Mouse (Mus musculus) bone marrow macrophage, adult 2 months (primary cell): ENCODE measurements around the gene Usp54. TPM values are rescaled to one million over a fixed set of nuclear protein-coding genes. Genes with fewer than 3 reads are reported as not detected.

Source experiments
- H3K27ac ChIP-seq: 2 replicates; pipeline ENCODE4 v1.5.1; 2012; ENCODE audit warnings: low read depth, low read length; ENCODE audit not compliant: insufficient read depth
- H3K4me1 ChIP-seq: 2 replicates; pipeline ENCODE4 v1.6.1; 2012; ENCODE audit warnings: low read length; ENCODE audit not compliant: control insufficient read depth, insufficient read depth
- H3K4me3 ChIP-seq: 2 replicates; pipeline ENCODE4 v1.5.1; 2012; ENCODE audit warnings: mild to moderate bottlenecking, low read length, moderate library complexity; ENCODE audit not compliant: insufficient read depth
- CTCF ChIP-seq: IDR thresholded peaks from 2 replicates; pipeline ENCODE4 v1.5.1; 2012; ENCODE audit warnings: low read depth, mild to moderate bottlenecking, low read length, moderate library complexity
- POLR2A ChIP-seq: IDR thresholded peaks from 2 replicates; pipeline ENCODE4 v1.6.1; 2012; ENCODE audit warnings: mild to moderate bottlenecking, low read depth, low read length, borderline replicate concordance
- polyA plus RNA-seq: library from polyadenylated mRNA; stranded (reverse); fragments of >200 nt; gene quantifications from 2 replicates; pipeline ENCODE4 v1.2.4, GENCODE M21; 2012; ENCODE audit not compliant: missing spikeins, insufficient read depth, insufficient read length

The Usp54 gene
- polyA plus RNA-seq, 1 experiment = 3.4 TPM

DNA sequence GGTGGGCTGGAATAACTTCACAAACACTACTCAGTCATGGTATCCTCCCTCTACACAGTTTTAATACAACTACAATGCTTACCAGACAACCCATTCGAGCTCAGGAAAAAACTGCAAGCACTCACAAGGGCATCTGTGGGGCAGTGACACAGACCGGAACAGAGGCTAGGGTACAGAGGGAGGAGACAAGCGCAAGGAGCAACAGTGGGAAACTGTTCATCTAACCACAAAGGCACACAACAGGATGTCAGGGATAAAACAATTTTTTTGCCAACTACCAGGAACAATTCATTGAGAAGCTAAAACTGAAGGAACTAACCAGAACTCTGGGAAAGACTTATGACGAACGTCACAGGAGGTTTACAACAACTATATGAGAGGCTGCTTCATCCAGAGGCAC lies 22.7 kb downstream of the Usp54 start:
- Histone ChIP-seq H3K4me1 (peaks cover 5% of the 10 kb centered on the region; the same call in 1 of the 2 replicates), H3K4me3 (no peak overlapping the region), H3K27ac (no peak overlapping the region)
- TF ChIP-seq CTCF (no peak), POLR2A (no peak)

DNA sequence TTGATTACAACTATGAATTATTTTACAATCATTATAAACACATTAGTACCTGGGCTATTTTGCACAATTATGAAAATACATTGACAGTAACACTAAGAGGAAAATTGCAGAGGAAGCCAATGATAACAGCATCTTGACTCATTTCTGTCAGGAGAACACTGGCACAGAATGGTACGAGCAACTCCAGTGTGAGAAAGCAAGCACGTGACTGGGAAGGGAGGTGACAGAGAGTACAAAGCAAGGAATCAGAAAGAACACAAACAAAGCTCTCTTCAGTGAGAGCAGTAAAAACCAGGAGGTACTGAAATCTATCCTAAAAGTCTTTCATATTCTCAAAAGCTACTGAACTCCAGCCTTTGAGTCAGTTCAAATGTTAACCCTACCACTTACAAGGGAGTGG lies 24.4 kb downstream of the Usp54 start:
- H3K4me1 ChIP-seq = peaks cover 5% of the 10 kb centered on the region; the same call in 1 of the 2 replicates
- no peak overlapping the region for H3K27ac ChIP-seq
- TF ChIP-seq POLR2A = no peak
- no peak for TF ChIP-seq CTCF
- no peak overlapping the region for H3K4me3 ChIP-seq

DNA sequence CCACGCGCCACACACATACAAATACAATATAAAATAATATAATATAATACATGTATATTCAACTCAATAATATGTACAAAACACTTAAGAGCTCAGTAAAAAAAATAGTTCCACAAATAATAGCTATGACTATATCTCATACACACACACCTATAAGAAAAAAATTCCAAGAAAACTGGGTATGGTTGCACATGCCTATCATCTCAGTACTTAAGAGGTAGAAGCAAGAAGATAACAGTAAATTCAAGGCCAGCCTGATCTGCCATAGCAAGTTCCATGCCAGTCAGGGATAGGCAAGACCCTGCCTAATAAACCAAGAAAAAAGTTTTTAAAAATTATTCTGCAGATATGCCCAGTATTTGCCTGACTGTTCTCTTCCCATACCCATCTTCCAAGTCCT lies 25.8 kb downstream of the Usp54 start:
- no peak overlapping the region for H3K27ac ChIP-seq
- no peak for TF ChIP-seq POLR2A
- no peak for TF ChIP-seq CTCF
- H3K4me1 ChIP-seq = peaks cover 5% of the 10 kb centered on the region; the same call in 1 of the 2 replicates
- no peak overlapping the region for H3K4me3 ChIP-seq

DNA sequence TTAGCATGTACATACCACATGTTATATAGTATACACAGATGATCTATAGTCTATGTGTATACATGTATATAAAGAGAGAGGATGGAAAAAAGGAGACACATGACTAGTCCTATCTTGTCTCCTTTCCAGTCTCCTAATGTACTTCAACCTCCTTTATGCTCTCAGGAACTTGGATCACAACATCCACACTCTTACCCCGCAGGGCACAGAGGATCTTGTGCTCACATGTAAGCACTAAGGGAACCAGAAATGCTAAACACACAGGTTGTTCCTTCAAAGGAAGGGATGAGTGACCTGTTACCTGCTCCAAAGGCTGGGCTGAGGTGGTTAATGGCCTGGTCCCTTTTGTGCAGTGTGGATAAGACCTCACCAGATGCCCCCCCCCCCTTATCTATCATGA lies 28.0 kb downstream of the Usp54 start:
- Histone ChIP-seq H3K27ac (no peak overlapping the region), H3K4me3 (no peak overlapping the region), H3K4me1 (no peaks in the 10 kb centered on the region; the same call in 1 of the 2 replicates)

DNA sequence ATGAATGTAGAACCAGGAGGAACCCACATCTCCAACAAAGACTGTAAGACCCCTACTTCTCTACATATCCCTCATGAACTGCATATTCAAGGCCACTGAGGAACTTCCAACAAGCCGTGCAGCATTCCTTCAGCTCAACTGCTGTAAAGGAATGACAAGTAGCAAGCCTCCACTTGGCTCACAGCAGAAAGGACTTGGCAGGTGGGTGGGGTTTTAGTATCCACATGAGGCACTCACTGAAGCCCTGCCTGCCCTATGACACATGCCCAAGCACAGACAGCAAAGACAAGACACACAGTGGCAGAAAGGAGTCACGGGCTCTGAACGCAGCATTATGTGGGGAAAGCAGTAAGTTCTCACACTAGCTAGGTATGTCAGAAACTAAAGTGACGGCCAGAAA lies 30.7 kb downstream of the Usp54 start:
- Histone ChIP-seq H3K4me3 (no peak overlapping the region), H3K4me1 (peaks cover 9% of the 10 kb centered on the region), H3K27ac (no peak overlapping the region)
- TF ChIP-seq CTCF (no peak), POLR2A (no peak)

More for the DNA sequence above, 28.0 kb downstream of the Usp54 start:
- no peak for TF ChIP-seq POLR2A
- TF ChIP-seq CTCF = no peak

DNA sequence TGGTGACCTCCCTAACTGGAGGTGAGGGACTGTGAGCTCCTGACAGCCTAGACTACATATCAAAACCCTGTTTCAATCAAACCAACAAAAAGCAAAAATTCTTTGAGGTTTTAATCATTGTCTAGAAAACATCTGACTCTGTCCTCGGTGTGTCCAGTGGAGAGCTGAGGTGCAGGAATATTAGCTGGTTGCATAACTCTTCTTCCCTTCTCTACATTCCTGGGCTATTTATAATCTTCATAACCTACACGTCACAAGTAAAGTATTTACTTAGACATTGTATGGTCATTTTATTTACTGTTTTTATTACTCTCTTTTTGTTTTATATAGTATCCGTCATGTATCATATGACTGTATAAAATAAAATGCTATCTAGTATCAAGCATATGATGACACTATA lies 31.3 kb downstream of the Usp54 start:
- Histone ChIP-seq H3K27ac (no peak overlapping the region), H3K4me3 (no peak overlapping the region), H3K4me1 (peaks cover 9% of the 10 kb centered on the region)
- no peak for TF ChIP-seq POLR2A
- no peak for TF ChIP-seq CTCF

DNA sequence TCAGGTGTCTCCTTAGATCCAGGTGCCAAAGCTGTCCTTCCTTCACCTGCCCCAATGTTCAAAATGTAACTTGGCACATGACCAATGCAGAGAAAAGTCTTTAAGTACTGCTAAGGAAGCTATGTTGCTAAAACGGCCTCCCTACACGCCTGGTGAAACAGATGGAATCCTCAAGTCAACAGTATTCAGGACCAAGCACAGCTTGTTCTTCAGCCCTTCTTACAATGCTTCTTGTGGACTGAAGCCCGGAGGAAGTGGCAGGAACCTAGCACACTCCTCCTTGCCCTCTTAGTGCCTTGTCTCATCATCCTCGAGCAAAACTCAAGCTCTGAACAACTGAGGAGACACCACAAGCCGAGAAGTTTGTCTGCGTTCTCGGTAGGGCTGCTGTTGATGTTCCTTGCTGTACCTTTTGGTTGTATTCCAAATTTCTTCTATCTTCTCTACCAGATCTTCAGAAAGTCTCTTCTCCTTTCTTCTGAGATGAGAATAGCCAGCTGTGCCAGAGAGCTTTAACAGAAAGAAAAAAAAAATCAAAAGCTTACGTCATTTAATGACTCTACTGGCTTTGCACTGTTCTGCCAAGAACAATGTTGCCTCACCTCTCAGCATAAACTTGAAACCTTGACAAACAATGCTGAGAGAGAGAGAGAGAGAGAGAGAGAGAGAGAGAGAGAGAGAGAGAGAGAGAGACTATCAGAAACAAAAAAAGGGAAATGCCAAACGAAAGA lies 33.3 kb downstream of the Usp54 start:
- TF ChIP-seq CTCF (no peak), POLR2A (no peak)
- Histone ChIP-seq H3K27ac (no peak overlapping the region), H3K4me3 (no peak overlapping the region), H3K4me1 (peaks cover 9% of the 10 kb centered on the region)

DNA sequence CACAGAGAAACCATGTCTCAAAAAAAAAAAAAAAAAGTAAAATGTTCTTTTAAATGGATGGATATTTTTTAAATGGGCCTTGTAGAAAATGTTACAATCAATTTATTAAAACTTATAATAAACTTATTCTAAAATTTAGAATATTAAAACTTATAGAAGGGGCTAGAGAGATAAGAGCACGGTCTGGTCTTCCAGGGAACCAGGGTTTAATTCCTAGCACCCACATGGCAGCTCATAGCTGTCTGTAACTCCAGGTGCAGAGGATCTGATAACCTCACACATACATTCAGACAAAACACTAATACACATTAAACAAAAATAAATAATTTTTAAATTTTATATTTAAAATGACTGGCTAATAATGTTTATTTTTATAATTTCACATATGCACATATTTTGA lies 39.6 kb downstream of the Usp54 start:
- Histone ChIP-seq H3K4me3 (no peak overlapping the region), H3K4me1 (no peaks in the 10 kb centered on the region), H3K27ac (no peak overlapping the region)
- no peak for TF ChIP-seq POLR2A
- no peak for TF ChIP-seq CTCF

DNA sequence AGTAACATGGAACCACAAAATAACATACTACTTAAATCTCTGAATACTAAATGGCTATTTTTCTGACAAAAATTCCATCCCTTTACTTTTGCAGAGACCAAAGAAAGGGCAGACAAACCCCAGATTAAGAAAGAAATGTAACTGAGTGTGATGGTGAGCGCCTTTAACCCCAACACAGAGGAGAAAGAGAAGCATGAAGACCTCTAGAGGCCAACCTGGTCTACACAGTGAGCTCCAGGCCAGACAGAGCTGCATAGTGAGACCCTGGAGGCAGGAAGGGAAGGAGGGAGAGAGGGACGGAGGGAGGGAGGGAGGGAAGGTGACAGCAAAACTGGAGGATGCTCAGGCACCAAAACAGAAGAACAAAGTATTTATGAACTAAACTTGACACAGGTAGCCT lies 40.7 kb downstream of the Usp54 start:
- H3K27ac ChIP-seq = no peak overlapping the region

DNA sequence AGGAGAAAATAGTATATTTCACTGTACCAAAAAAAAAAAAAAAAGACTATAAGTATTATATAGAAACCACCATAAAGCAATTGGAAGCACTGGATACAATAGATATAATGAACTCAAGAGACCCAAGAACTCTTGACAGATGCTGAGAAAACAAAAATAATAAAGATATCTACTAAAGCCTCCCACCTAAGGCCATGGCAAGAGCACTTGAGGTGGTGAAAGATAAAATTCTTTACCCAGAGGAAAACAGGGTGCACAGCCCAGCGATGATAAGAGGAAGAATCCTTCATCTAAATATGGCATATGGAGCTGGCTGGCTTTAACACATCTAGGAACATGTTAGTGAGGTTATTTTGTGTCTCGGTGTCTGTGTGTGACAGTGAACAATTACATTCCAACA lies 41.3 kb downstream of the Usp54 start:
- Histone ChIP-seq H3K4me3 (no peak overlapping the region), H3K4me1 (no peaks in the 10 kb centered on the region), H3K27ac (no peak overlapping the region)
- TF ChIP-seq CTCF = no peak
- TF ChIP-seq POLR2A = no peak

More for the DNA sequence above, 40.7 kb downstream of the Usp54 start:
- Histone ChIP-seq H3K4me1 (no peaks in the 10 kb centered on the region), H3K4me3 (no peak overlapping the region)
- TF ChIP-seq CTCF (no peak), POLR2A (no peak)
